Mouse (Mus musculus) forebrain, embryonic 14.5 days (tissue): ENCODE measurements around the gene Sar1b. TPM values are rescaled to one million over a fixed set of nuclear protein-coding genes. Genes with fewer than 3 reads are reported as not detected.

Experiments
- ATAC-seq: fragments of 200-750 bp; cut with Nextera tagmentation; 2 replicates; pipeline ENCODE4 v1.8.0; 2017; ENCODE audit warnings: mild to moderate bottlenecking, moderate library complexity
- DNase-seq: peaks from one replicate; pipeline ENCODE4 v3.0.0-alpha.2; 2015; ENCODE audit warnings: low spot score
- H3K27ac ChIP-seq: fragments of 300-500 bp; sonication (generic); 2 replicates; pipeline ENCODE4 v1.5.1; 2014; ENCODE audit warnings: low read depth, mild to moderate bottlenecking, control low read depth, low read length, moderate library complexity
- H3K27me3 ChIP-seq: fragments of 300-500 bp; sonication (generic); replicated peaks from 2 replicates; pipeline ENCODE4 v1.6.1; 2014; ENCODE audit warnings: low read length, control low read depth, mixed read lengths; ENCODE audit not compliant: control insufficient read depth, insufficient read depth
- H3K36me3 ChIP-seq: fragments of 300-500 bp; sonication (generic); 2 replicates; pipeline ENCODE4 v1.6.1; 2014; ENCODE audit warnings: low read length, control low read depth; ENCODE audit not compliant: control insufficient read depth, insufficient read depth
- H3K4me1 ChIP-seq: fragments of 300-500 bp; sonication (generic); 2 replicates; pipeline ENCODE4 v1.6.1; 2014; ENCODE audit warnings: antibody characterized with exemption, low read length, control low read depth; ENCODE audit not compliant: control insufficient read depth, insufficient read depth
- H3K4me2 ChIP-seq: fragments of 300-500 bp; sonication (generic); 2 replicates; pipeline ENCODE4 v1.6.1; 2014; ENCODE audit warnings: mild to moderate bottlenecking, control low read depth, low read length
- H3K4me3 ChIP-seq: fragments of 300-500 bp; sonication (generic); 2 replicates; pipeline ENCODE4 v1.5.1; 2014; ENCODE audit warnings: low read depth, low read length, control low read depth
- H3K9ac ChIP-seq: fragments of 300-500 bp; sonication (generic); 2 replicates; pipeline ENCODE4 v1.6.1; 2014; ENCODE audit warnings: mild to moderate bottlenecking, low read length, control low read depth, moderate library complexity
- H3K9me3 ChIP-seq: fragments of 300-500 bp; sonication (generic); replicated peaks from 2 replicates; pipeline ENCODE4 v1.6.1; 2016; ENCODE audit warnings: low read length, control low read depth, mixed read lengths; ENCODE audit not compliant: control insufficient read depth
- WGBS: fragments of 180-500 bp; shearing (Covaris S2); extraction: QIAGEN DNeasy Blood & Tissue Kit; methylation state at CpG from one replicate; pipeline ENCODE4 v1.1.7; 2014; 5-methylcytosine and 5-hydroxymethylcytosine counted together
- polyA plus RNA-seq: library from polyadenylated mRNA; unstranded; fragments of >200 nt; fragmentation: Nextera tagmentation; extraction: Ambion mirVana; gene quantifications from 2 replicates; pipeline ENCODE4 v1.2.1, GENCODE M21; 2014

The Sar1b gene
- polyA plus RNA-seq, 1 experiment from 2014 or later: 184 TPM

DNA sequence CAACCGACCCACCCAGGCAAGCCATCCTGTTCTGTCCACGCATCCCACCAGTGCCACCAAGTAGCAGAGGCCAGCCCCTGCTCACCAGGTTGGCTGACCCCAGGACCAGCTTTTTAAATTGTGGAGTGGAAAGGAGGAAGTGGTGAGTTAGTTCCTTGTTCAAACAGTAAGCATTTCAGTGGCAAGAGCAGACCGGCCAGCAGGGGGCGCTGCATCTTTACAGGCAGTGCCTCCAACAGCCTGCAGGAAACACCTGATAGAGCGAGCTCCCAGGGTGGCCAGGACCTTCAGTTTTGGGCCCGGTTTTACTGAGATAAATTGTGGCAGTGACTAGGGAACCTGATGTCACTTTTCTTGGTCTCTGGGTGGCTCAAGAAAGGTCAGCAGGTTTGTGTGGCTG, 54.3 kb downstream of the Sar1b start:
- Histone ChIP-seq H3K27me3 (no peaks in the 10 kb centered on the region), H3K27ac (no peak overlapping the region), H3K9me3 (no peaks in the 10 kb centered on the region), H3K4me3 (no peak overlapping the region), H3K4me1 (peaks cover 1% of the 10 kb centered on the region; the same call in 1 of the 2 replicates), H3K36me3 (no peaks in the 10 kb centered on the region), H3K4me2 (no peak overlapping the region), H3K9ac (no peak overlapping the region)
- DNase-seq: peak; percentile 86
- WGBS: 40% methylated on average over 6 of the region's 6 CpGs
- ATAC-seq: no peak

DNA sequence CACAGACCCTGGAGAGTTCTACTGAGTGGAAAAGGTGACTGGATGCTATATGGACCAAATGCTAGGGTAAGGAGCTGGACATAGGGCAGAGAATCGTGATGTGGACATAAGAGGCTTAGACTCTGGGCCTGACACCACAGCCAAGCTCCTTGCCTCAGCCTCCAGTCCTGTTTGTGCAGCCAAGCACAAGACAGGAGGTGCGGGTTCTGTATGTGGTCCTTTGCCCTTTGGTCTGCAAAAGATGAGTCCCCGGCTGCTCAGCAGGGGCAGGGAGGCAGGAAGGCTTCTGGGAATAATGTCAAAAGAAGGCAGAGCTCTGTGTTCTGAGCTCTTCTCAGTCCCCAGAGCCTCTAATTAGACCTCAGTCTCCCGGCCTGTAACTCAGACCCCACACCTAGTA, 55.4 kb downstream of the Sar1b start:
- Histone ChIP-seq H3K4me2 (no peak overlapping the region), H3K27me3 (no peaks in the 10 kb centered on the region), H3K36me3 (no peaks in the 10 kb centered on the region)

DNA sequence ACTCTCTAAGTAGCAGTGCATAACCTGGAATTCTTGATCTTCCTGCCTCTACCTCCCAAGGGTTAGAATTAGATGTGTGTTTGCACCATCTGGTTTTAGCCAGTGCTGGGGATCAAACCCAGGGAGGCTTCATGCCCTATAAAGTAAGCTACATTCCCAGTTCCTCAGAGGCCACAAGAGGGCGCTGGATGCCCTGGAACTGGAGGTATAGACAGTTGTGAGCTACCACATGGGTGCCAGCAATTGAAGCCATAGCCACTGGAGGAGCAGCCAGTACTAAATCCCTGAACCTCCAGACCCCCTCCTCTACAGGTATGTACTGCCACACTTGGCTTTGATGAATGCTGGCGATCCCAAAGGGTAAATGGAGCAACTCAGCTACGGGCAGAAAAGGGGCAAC, 56.5 kb downstream of the Sar1b start:
- Histone ChIP-seq H3K27me3 (no peaks in the 10 kb centered on the region), H3K4me1 (peaks cover 3% of the 10 kb centered on the region; the same call in 1 of the 2 replicates), H3K36me3 (no peaks in the 10 kb centered on the region), H3K27ac (no peak overlapping the region), H3K4me2 (no peak overlapping the region), H3K9me3 (no peaks in the 10 kb centered on the region), H3K4me3 (no peak overlapping the region), H3K9ac (no peak overlapping the region)
- WGBS: 73% methylated on average over 3 of the region's 3 CpGs
- peak; percentile 30 for DNase-seq
- no peak for ATAC-seq

More for the DNA sequence above, 55.4 kb downstream of the Sar1b start:
- DNase-seq (no peak), ATAC-seq (no peak)
- no peak overlapping the region for H3K27ac ChIP-seq
- 85% methylated on average over 4 of the region's 4 CpGs for WGBS
- H3K4me1 ChIP-seq: peaks cover 3% of the 10 kb centered on the region; the same call in 1 of the 2 replicates
- H3K9ac ChIP-seq: no peak overlapping the region
- H3K9me3 ChIP-seq: no peaks in the 10 kb centered on the region
- no peak overlapping the region for H3K4me3 ChIP-seq

DNA sequence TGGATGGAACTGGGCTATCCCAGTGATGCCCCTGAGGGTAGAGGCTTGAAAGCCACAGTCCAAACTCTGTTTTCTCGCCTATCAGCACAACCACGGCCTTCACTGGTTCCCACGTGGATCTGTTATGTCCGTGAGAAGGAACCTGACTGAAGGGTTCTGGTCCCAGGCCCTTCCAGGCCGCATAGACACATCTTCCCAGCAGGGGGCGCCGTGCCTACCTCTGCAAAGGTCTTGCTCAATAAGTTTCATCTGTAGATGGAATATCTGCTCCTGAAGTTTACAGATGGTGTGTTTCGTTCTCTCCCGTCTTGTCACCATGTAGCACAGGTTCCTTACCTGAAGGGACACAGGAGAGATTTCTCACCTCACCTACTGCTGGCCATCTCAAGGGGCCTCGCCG, 57.4 kb downstream of the Sar1b start:
- peaks cover 3% of the 10 kb centered on the region; the same call in 1 of the 2 replicates for H3K4me1 ChIP-seq
- no peak overlapping the region for H3K4me3 ChIP-seq
- DNase-seq: peak; percentile 78
- no peaks in the 10 kb centered on the region for H3K36me3 ChIP-seq
- no peaks in the 10 kb centered on the region for H3K27me3 ChIP-seq
- 42% methylated on average over 11 of the region's 11 CpGs for WGBS
- H3K9ac ChIP-seq: no peak overlapping the region
- no peak overlapping the region for H3K4me2 ChIP-seq
- no peak overlapping the region for H3K27ac ChIP-seq
- H3K9me3 ChIP-seq: no peaks in the 10 kb centered on the region
- ATAC-seq: no peak

DNA sequence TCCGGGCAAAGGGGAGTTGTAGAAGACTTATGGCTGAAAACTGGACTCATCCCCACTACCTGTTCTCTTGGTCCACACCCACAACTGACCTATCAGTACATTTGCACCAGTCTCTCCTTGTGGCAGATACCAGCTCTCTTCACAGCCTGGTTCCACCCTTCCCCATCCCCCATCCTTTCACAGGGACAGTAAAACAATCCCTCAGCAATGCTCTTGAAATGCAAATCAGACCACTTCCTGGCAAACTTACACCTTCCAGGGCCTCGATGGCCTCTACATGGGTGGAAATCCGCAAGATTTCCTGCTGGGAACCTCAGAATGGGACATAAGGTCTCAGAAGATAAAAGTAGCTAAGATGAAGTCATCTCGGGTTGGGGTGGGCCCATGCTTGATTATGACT, 59.2 kb downstream of the Sar1b start:
- Histone ChIP-seq H3K4me2 (no peak overlapping the region), H3K27ac (no peak overlapping the region), H3K4me1 (peaks cover 3% of the 10 kb centered on the region; the same call in 1 of the 2 replicates), H3K36me3 (no peaks in the 10 kb centered on the region), H3K9ac (no peak overlapping the region), H3K9me3 (no peaks in the 10 kb centered on the region), H3K4me3 (no peak overlapping the region), H3K27me3 (no peaks in the 10 kb centered on the region)
- WGBS: 45% methylated on average over 4 of the region's 4 CpGs
- no peak for DNase-seq
- ATAC-seq: no peak

DNA sequence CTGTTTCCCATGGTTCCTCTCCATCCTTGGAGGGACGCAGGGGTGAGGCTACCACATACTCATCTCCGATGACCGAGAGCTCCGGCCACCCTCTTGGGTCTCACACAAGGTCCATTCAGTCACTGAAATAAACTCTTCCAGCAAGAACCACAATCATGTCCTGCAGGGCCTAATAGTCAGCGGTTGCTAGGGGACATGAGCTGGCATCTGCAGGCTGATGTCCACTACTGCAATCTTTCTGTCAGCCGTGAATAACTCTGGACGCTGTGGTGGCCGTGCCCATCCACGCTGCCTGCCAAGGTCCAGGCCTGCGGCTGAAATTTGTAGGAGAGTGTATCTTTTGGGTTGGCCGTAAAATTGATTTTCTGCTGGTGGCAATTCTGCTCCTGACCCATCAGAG, 59.8 kb downstream of the Sar1b start:
- H3K27ac ChIP-seq: no peak overlapping the region
- no peak overlapping the region for H3K4me3 ChIP-seq
- no peaks in the 10 kb centered on the region for H3K9me3 ChIP-seq
- ATAC-seq (no peak), DNase-seq (no peak)
- H3K27me3 ChIP-seq: no peaks in the 10 kb centered on the region
- no peak overlapping the region for H3K9ac ChIP-seq
- H3K4me1 ChIP-seq: peaks cover 3% of the 10 kb centered on the region; the same call in 1 of the 2 replicates
- 85% methylated on average over 11 of the region's 11 CpGs for WGBS
- H3K4me2 ChIP-seq: no peak overlapping the region
- no peaks in the 10 kb centered on the region for H3K36me3 ChIP-seq

DNA sequence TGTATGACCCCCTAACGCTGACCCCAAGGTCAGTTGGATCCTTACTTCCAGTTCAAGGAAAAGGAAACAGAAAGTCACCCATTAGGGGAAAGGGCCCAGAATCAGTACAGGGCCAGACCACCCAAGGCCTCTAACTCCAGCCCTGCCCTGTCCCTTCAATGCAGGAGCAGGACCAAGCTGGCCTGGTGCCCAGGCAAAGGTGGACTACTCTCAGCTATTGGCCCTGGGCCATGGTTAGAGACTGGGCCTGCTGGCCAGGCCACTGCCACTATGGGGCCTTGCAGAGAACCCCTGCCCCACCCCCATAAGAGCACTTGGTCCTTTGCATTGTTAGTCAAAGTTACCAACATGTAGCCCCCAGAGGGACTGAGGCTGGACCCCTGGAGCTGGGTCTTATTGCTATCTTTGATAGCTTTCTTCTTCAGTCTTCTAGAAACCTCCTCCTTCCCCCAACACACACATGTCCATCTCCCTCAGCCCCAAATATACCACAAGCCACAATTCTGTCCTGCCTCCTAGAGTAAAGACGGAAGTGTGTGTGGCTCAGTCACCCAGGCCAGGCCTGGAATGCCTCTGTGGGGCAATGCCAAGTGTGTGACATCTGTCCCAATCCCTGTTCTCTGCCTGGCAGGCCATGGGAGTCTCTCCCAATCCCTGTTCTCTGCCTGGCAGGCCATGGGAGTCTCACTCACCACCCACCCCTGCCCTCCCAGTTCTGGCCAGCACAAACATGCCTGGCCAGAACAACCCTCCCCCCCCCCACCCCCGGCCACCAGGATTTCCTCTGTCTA, 60.7 kb downstream of the Sar1b start:
- Histone ChIP-seq H3K9me3 (no peaks in the 10 kb centered on the region), H3K36me3 (no peaks in the 10 kb centered on the region), H3K9ac (no peak overlapping the region), H3K4me2 (no peak overlapping the region), H3K27ac (no peak overlapping the region), H3K4me3 (no peak overlapping the region), H3K27me3 (no peaks in the 10 kb centered on the region), H3K4me1 (peaks cover 3% of the 10 kb centered on the region; the same call in 1 of the 2 replicates)
- no peak for DNase-seq
- WGBS: 93% methylated on average over 3 of the region's 3 CpGs
- ATAC-seq: no peak

DNA sequence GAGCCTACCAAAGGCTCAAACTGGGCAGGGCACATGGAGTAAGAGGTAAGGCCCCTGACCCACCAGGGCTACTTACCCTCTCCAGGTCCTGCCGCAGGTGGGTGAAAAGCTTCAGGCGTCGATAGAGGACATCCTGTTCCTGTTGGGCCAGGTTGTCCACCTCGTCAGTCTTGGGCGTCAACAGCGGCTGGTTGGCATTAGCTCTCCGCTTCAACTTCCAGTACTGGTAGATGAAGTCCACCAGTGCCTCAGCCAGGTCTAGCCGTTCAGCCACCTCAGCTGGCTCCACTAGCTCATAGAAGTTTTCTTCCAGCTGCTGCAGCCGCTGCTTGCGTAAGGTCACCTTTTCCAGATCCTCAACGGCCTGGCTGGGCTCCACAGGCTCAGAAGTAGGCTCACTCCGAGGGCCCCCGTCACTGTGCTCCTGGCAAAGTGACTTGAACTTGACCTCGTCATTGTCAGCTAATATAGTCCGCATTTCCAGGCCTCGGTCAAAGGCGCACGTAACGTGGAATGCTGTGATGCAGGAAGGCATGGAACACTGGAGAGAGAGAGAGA, 61.5 kb downstream of the Sar1b start:
- DNase-seq (no peak), ATAC-seq (no peak)
- Histone ChIP-seq H3K9ac (no peak overlapping the region), H3K36me3 (no peaks in the 10 kb centered on the region), H3K9me3 (no peaks in the 10 kb centered on the region), H3K27ac (no peak overlapping the region), H3K4me3 (no peak overlapping the region), H3K4me2 (no peak overlapping the region), H3K27me3 (no peaks in the 10 kb centered on the region), H3K4me1 (peaks cover 3% of the 10 kb centered on the region; the same call in 1 of the 2 replicates)
- 92% methylated on average over 19 of the region's 19 CpGs for WGBS
